Mouse (Mus musculus): Measurements from ENCODE around the gene Trappc6a. TPM values are rescaled to one million over a fixed set of nuclear protein-coding genes. Genes with fewer than 3 reads are reported as not detected.

Trappc6a gene
- polyA plus RNA-seq, 1 experiment from 2014 or later = 51.7 TPM

DNA sequence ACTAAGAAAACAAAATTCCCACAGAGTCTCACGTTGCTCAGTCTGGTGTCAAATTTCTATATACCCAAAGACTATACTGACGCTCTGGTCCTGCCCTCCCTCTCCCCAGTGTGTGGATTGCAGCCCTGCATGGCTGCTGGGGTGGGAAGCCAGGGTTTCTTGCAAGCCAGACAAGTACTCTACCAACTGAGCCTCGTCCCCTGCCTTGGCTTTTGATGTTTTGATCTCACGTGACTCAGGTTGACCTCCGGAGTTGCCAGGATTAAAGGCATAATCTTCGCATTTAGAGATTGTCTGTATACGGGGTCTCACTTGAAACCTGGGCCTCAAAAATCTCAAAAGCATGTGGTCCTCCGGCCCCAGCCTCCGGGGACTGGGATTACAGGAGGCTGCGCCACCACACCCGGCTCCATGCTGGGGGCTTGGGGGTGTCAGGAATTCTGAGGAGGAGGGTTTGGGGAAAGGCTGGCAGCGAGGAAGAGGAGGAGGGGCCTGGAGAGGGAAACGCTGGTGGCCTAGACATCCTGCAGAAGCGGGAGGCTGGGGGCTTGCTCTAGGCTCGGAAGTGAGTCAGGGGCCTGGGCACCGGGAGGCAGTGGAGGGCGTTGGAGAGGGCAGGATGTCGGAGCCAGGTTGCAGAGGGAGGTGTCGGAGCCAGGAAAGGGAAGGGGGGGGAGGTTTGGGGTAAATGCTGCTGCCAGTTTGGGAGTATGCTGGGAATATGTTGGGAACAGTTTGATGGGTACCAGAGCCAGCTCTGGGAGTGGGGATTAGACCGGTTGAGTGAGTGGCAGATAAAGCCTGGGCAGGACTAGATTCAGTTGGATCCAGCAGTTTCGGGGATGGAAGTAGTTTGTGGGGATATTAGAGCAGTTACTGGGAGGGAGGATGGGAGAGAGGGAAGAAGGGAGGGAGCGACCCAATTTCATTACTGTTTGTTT, 43.6 kb upstream of the Trappc6a start:
- peak overlapping the region; percentile 52 for H3K9ac ChIP-seq (replicated peaks; ENCODE audit: low read length)
- WGBS = 5% methylated on average over 22 of the region's 22 CpGs
- H3K27ac ChIP-seq (replicated peaks; ENCODE audit: low read depth, low read length) = peak overlapping the region; percentile 47
- H3K27me3 ChIP-seq (ENCODE audit: control insufficient read depth, insufficient read depth, low read length) = peaks cover 9% of the 10 kb centered on the region
- DNase-seq (ENCODE audit: low spot score) = peak; percentile 71
- no peaks in the 10 kb centered on the region for H3K36me3 ChIP-seq (replicated peaks; ENCODE audit: control insufficient read depth, insufficient read depth, low read depth, low read length)
- ATAC-seq (replicated peaks; ENCODE audit: insufficient number of reproducible peaks, low FRiP score, low TSS enrichment, low read depth) = peak; percentile 63
- peak overlapping the region; percentile 15; the same call in 1 of the 2 replicates for H3K4me3 ChIP-seq (ENCODE audit: low read depth, low read length)
- no peaks in the 10 kb centered on the region for H3K9me3 ChIP-seq (replicated peaks; ENCODE audit: control insufficient read depth, low read length)
- H3K4me1 ChIP-seq (ENCODE audit: control insufficient read depth, insufficient read depth, low read length) = peaks cover 9% of the 10 kb centered on the region
- H3K4me2 ChIP-seq (ENCODE audit: low read depth, low read length) = peak overlapping the region; percentile 25

DNA sequence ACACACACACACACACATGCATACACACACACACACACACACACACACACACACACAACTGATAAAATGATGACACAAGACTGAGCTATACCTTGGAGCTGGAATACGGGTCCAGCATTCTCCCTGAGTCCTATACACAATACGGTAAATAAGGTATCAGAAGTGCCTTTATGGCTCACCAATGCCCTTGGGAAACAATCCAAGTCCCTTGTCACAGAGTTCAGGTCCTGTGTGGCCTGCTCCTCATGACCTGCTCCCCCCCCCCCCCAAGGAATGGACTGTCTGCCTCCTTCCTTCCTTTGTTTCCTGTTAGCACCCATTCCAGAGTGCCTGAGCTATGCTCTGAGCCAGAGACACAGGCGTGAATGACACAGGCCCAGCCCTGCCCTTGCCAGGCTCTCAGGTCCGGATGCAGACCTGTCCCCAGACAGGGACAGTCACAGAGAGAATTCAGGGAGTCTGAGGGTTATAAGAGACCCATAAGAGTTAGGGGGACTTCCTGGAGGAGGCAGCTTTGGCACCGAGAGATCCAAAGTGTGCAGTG, 41.5 kb upstream of the Trappc6a start:
- no peaks in the 10 kb centered on the region for H3K36me3 ChIP-seq (replicated peaks; ENCODE audit: control insufficient read depth, insufficient read depth, low read depth, low read length)
- DNase-seq (ENCODE audit: low spot score) = no peak
- H3K9me3 ChIP-seq (replicated peaks; ENCODE audit: control insufficient read depth, low read length) = no peaks in the 10 kb centered on the region
- WGBS = 58% methylated on average over 5 of the region's 5 CpGs
- H3K27ac ChIP-seq (replicated peaks; ENCODE audit: low read depth, low read length) = no peak overlapping the region
- no peak overlapping the region for H3K9ac ChIP-seq (replicated peaks; ENCODE audit: low read length)
- peaks cover 9% of the 10 kb centered on the region for H3K4me1 ChIP-seq (ENCODE audit: control insufficient read depth, insufficient read depth, low read length)
- peaks cover 20% of the 10 kb centered on the region for H3K27me3 ChIP-seq (ENCODE audit: control insufficient read depth, insufficient read depth, low read length)
- no peak for ATAC-seq (replicated peaks; ENCODE audit: insufficient number of reproducible peaks, low FRiP score, low TSS enrichment, low read depth)
- no peak overlapping the region for H3K4me2 ChIP-seq (ENCODE audit: low read depth, low read length)
- no peak overlapping the region for H3K4me3 ChIP-seq (ENCODE audit: low read depth, low read length)

DNA sequence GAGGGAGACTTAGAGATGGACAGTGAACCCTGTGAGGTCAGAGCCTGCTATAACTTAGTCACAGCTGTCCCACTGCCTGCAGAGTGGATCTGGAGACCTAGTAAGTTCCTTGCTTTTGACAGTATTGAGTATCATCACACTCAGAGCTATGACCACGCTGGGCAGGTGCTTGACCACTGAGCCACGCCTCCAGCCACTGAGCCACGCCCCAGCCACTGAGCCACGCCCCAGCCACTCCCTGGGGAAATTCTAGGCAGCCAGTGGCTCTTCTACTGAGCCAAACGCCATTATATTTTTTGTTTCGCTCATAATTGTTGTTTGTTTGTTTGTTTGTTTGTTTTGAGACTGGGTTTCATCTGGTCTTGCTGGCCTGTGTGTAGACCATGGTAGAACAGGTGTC, 40.6 kb upstream of the Trappc6a start:
- Histone ChIP-seq H3K4me2 (ENCODE audit: low read depth, low read length) (no peak overlapping the region), H3K27me3 (ENCODE audit: control insufficient read depth, insufficient read depth, low read length) (peaks cover 29% of the 10 kb centered on the region)
- no peak for ATAC-seq (replicated peaks; ENCODE audit: insufficient number of reproducible peaks, low FRiP score, low TSS enrichment, low read depth)

DNA sequence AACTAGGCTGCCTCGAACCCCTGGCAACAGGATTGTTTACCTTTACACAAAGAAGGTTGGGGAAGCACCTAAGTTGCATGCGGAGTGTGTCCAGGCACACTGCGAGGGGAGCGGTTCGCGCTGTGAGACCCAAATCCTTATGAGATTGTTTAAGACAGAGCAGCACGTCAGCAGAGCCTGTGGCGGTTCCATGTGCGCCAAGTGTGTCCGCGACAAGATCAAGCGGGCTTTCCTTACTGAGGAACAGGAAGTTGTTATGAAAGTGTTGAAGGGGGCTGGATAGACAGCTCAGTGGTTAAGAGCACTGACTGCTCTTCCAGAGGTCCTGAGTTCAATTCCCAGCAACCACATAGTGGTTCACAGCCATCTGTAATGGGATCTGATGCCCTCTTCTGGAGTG, 39.9 kb upstream of the Trappc6a start:
- WGBS = 62% methylated on average over 12 of the region's 12 CpGs
- Histone ChIP-seq H3K4me2 (ENCODE audit: low read depth, low read length) (no peak overlapping the region), H3K4me1 (ENCODE audit: control insufficient read depth, insufficient read depth, low read length) (peaks cover 9% of the 10 kb centered on the region), H3K9ac (replicated peaks; ENCODE audit: low read length) (no peak overlapping the region), H3K27me3 (ENCODE audit: control insufficient read depth, insufficient read depth, low read length) (peaks cover 35% of the 10 kb centered on the region), H3K4me3 (ENCODE audit: low read depth, low read length) (no peak overlapping the region), H3K9me3 (replicated peaks; ENCODE audit: control insufficient read depth, low read length) (no peaks in the 10 kb centered on the region), H3K27ac (replicated peaks; ENCODE audit: low read depth, low read length) (no peak overlapping the region), H3K36me3 (replicated peaks; ENCODE audit: control insufficient read depth, insufficient read depth, low read depth, low read length) (no peaks in the 10 kb centered on the region)
- ATAC-seq (replicated peaks; ENCODE audit: insufficient number of reproducible peaks, low FRiP score, low TSS enrichment, low read depth) = no peak
- no peak for DNase-seq (ENCODE audit: low spot score)

More for the DNA sequence above, 40.6 kb upstream of the Trappc6a start:
- DNase-seq (ENCODE audit: low spot score) = no peak
- Histone ChIP-seq H3K4me3 (ENCODE audit: low read depth, low read length) (no peak overlapping the region), H3K36me3 (replicated peaks; ENCODE audit: control insufficient read depth, insufficient read depth, low read depth, low read length) (no peaks in the 10 kb centered on the region), H3K4me1 (ENCODE audit: control insufficient read depth, insufficient read depth, low read length) (peaks cover 9% of the 10 kb centered on the region), H3K9me3 (replicated peaks; ENCODE audit: control insufficient read depth, low read length) (no peaks in the 10 kb centered on the region), H3K9ac (replicated peaks; ENCODE audit: low read length) (no peak overlapping the region), H3K27ac (replicated peaks; ENCODE audit: low read depth, low read length) (no peak overlapping the region)
- 40% methylated on average over 6 of the region's 6 CpGs for WGBS

DNA sequence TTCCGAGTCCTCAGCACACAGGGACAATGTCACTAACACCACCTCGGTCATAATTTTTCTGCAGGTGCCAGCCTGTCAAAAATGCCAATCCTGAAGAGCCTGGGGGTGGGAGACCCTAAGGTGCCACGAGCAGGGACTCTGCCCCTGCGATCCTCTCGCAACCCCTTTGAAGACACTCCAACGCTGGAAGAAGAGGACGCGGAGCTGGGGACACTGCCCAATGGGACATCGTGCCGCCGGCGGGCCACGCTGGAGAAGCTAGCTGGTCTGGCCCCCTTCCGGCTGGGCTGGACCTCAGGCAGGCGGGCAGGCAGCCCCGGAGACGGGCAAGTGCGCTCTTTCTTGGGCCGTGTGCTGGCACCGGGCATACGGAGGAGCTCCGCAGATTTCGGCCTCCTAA, 38.8 kb upstream of the Trappc6a start:
- DNase-seq (ENCODE audit: low spot score) (no peak), ATAC-seq (replicated peaks; ENCODE audit: insufficient number of reproducible peaks, low FRiP score, low TSS enrichment, low read depth) (no peak)
- Histone ChIP-seq H3K27ac (replicated peaks; ENCODE audit: low read depth, low read length) (no peak overlapping the region), H3K27me3 (ENCODE audit: control insufficient read depth, insufficient read depth, low read length) (peaks cover 45% of the 10 kb centered on the region), H3K9me3 (replicated peaks; ENCODE audit: control insufficient read depth, low read length) (no peaks in the 10 kb centered on the region), H3K9ac (replicated peaks; ENCODE audit: low read length) (no peak overlapping the region), H3K4me2 (ENCODE audit: low read depth, low read length) (no peak overlapping the region), H3K4me1 (ENCODE audit: control insufficient read depth, insufficient read depth, low read length) (peaks cover 6% of the 10 kb centered on the region), H3K4me3 (ENCODE audit: low read depth, low read length) (no peak overlapping the region), H3K36me3 (replicated peaks; ENCODE audit: control insufficient read depth, insufficient read depth, low read depth, low read length) (no peaks in the 10 kb centered on the region)
- 16% methylated on average over 23 of the region's 23 CpGs for whole genome bisulfite sequencing

DNA sequence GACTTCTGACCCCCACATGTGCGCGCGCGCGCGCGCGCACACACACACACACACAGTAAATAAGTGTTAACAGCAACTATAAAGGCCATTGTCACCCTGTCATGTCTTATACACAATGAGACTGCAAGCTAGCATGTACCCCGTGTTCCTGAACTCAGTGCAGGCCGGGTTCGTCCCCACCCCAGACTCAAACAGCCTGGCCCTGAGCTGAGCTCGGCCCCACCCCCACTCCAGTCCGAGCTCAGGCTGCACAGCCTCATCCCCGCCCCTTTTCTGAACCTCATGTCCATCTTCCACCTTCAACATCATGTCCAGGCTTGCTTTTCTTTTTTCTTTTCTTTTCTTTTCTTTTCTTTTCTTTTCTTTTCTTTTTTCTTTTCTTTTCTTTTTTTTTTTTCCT, 37.9 kb upstream of the Trappc6a start:
- DNase-seq (ENCODE audit: low spot score) (no peak), ATAC-seq (replicated peaks; ENCODE audit: insufficient number of reproducible peaks, low FRiP score, low TSS enrichment, low read depth) (no peak)
- no peaks in the 10 kb centered on the region for H3K9me3 ChIP-seq (replicated peaks; ENCODE audit: control insufficient read depth, low read length)
- no peak overlapping the region for H3K9ac ChIP-seq (replicated peaks; ENCODE audit: low read length)
- H3K4me1 ChIP-seq (ENCODE audit: control insufficient read depth, insufficient read depth, low read length) = no peaks in the 10 kb centered on the region
- no peak overlapping the region for H3K4me2 ChIP-seq (ENCODE audit: low read depth, low read length)
- 9% methylated on average over 14 of the region's 14 CpGs for WGBS
- H3K27ac ChIP-seq (replicated peaks; ENCODE audit: low read depth, low read length) = no peak overlapping the region
- peaks cover 45% of the 10 kb centered on the region for H3K27me3 ChIP-seq (ENCODE audit: control insufficient read depth, insufficient read depth, low read length)
- no peak overlapping the region for H3K4me3 ChIP-seq (ENCODE audit: low read depth, low read length)
- H3K36me3 ChIP-seq (replicated peaks; ENCODE audit: control insufficient read depth, insufficient read depth, low read depth, low read length) = no peaks in the 10 kb centered on the region

DNA sequence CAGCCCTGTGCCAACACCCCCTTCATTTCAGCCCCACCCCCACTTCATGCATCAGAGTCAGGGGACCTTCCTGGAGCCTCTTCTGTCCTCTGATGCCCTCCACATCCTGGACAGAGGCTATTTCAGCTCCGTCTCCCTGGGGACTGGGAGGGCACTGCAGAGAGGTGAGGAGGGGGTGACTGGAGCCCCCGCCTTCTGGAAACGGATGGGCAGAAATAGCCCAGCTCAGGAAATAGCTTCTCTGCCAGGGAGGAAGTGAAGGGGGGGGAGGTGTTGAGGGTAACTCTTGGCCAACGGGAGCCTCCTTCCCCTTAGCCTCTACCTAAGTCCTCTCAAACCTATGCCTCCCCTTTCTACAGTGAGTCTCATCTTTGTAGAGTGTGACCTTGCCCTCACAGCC, 35.8 kb upstream of the Trappc6a start:
- 38% methylated on average over 4 of the region's 4 CpGs for WGBS

DNA sequence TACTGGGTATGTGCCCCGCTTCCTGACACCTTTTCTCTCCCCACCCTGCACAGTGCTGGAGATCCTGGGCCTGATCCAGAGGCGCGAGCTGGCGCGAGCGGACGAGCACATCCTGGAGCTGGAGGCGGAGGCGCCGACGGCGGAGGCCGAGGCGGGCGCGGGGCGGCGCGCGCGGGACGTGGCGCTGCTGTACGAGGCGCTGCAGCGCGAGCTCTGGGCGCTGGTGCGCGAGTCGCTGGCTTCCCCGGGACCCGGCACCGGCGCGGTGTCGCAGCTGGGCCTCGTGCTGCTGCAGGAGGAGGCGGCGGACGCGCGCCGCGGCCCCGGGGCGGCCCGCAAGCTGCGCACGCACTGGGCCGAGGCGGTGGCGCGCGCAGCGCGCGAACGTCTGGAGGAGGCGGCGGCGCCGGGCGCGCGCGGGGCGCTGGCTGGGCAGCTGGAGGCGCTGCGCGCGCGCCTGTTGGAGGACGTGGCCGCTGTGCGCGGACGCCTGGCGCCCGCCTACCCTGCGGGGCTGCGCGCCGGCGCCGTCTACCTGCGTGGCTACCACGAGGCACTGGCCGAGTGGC, 34.2 kb upstream of the Trappc6a start:
- Histone ChIP-seq H3K4me2 (ENCODE audit: low read depth, low read length) (peak overlapping the region; percentile 85), H3K9ac (replicated peaks; ENCODE audit: low read length) (peak overlapping the region; percentile 75), H3K4me3 (ENCODE audit: low read depth, low read length) (peak overlapping the region; percentile 51), H3K4me1 (ENCODE audit: control insufficient read depth, insufficient read depth, low read length) (no peaks in the 10 kb centered on the region), H3K27me3 (ENCODE audit: control insufficient read depth, insufficient read depth, low read length) (peaks cover 43% of the 10 kb centered on the region), H3K9me3 (replicated peaks; ENCODE audit: control insufficient read depth, low read length) (no peaks in the 10 kb centered on the region), H3K27ac (replicated peaks; ENCODE audit: low read depth, low read length) (no peak overlapping the region), H3K36me3 (replicated peaks; ENCODE audit: control insufficient read depth, insufficient read depth, low read depth, low read length) (no peaks in the 10 kb centered on the region)
- ATAC-seq (replicated peaks; ENCODE audit: insufficient number of reproducible peaks, low FRiP score, low TSS enrichment, low read depth) (peak; percentile 76), DNase-seq (ENCODE audit: low spot score) (peak; percentile 88)
- under 1% methylated on average over 82 of the region's 89 CpGs for WGBS

More for the DNA sequence above, 35.8 kb upstream of the Trappc6a start:
- no peak for DNase-seq (ENCODE audit: low spot score)
- ATAC-seq (replicated peaks; ENCODE audit: insufficient number of reproducible peaks, low FRiP score, low TSS enrichment, low read depth) = no peak
- Histone ChIP-seq H3K4me3 (ENCODE audit: low read depth, low read length) (no peak overlapping the region), H3K27ac (replicated peaks; ENCODE audit: low read depth, low read length) (no peak overlapping the region), H3K9me3 (replicated peaks; ENCODE audit: control insufficient read depth, low read length) (no peaks in the 10 kb centered on the region), H3K27me3 (ENCODE audit: control insufficient read depth, insufficient read depth, low read length) (peaks cover 45% of the 10 kb centered on the region), H3K4me1 (ENCODE audit: control insufficient read depth, insufficient read depth, low read length) (no peaks in the 10 kb centered on the region), H3K4me2 (ENCODE audit: low read depth, low read length) (no peak overlapping the region), H3K9ac (replicated peaks; ENCODE audit: low read length) (no peak overlapping the region), H3K36me3 (replicated peaks; ENCODE audit: control insufficient read depth, insufficient read depth, low read depth, low read length) (no peaks in the 10 kb centered on the region)
